Mouse (Mus musculus) R1 (cell line): Measurements from ENCODE around the gene Vars2.

Source experiments
- DNase-seq: peaks from one replicate; pipeline ENCODE4 v3.0.0-alpha.2; 2018; ENCODE audit warnings: low read depth, low spot score

The Vars2 gene

GRCm38 (mm10) chr17:35635202-35635601 lies 32.2 kb downstream of the Vars2 start:
- peak; percentile 45 for DNase-seq

- DNase-seq: peak; percentile 62
Observed at GRCm38 (mm10) chr17:35633992-35634391, 33.4 kb downstream of the Vars2 start.

- DNase-seq: no peak
Observed at GRCm38 (mm10) chr17:35626537-35626936, 40.9 kb downstream of the Vars2 start, which contains the start of gene Gm9573. TSS of gene Gm9573 (minus strand) at chr17:35626637.

- peak; percentile 71 for DNase-seq
Observed at GRCm38 (mm10) chr17:35617127-35617526, 50.3 kb downstream of the Vars2 start.
